Mouse (Mus musculus) heart, postnatal 0 days (tissue): ENCODE data around the gene Rabif. TPM values are rescaled to one million over a fixed set of nuclear protein-coding genes. Genes with fewer than 3 reads are reported as not detected.
A peak's percentile ranks its signal among the peaks of the same experiment; 100 is the strongest.
"Not testable (repeated sequence)": the region's sequence is repeated elsewhere in the genome, so short reads cannot be mapped to it uniquely, and the experiment has no call there.

ENCODE experiments used
- ATAC-seq: fragments of 200-750 bp; cut with Nextera tagmentation; 2 replicates; pipeline ENCODE4 v1.8.0; 2017; ENCODE audit warnings: low read depth, moderate number of reproducible peaks, moderate library complexity; ENCODE audit not compliant: insufficient read depth
- DNase-seq: peaks from one replicate; pipeline ENCODE4 v3.0.0-alpha.2; 2016; ENCODE audit warnings: low spot score
- H3K27ac ChIP-seq: fragments of 300-500 bp; sonication (generic); 2 replicates; pipeline ENCODE4 v1.5.1; 2014; ENCODE audit warnings: low read depth, mild to moderate bottlenecking
- H3K27me3 ChIP-seq: fragments of 300-500 bp; sonication (generic); 2 replicates; pipeline ENCODE4 v1.6.1; 2014; ENCODE audit warnings: low read length, mixed read lengths; ENCODE audit not compliant: control insufficient read depth, insufficient read depth
- H3K36me3 ChIP-seq: fragments of 300-500 bp; sonication (generic); replicated peaks from 2 replicates; pipeline ENCODE4 v1.6.1; 2014; ENCODE audit warnings: low read length, mixed read lengths; ENCODE audit not compliant: control insufficient read depth, insufficient read depth
- H3K4me1 ChIP-seq: fragments of 300-500 bp; sonication (generic); 2 replicates; pipeline ENCODE4 v1.6.1; 2014; ENCODE audit warnings: antibody characterized with exemption; ENCODE audit not compliant: control insufficient read depth, insufficient read depth
- H3K4me2 ChIP-seq: fragments of 300-500 bp; sonication (generic); 2 replicates; pipeline ENCODE4 v1.6.1; 2014; ENCODE audit warnings: low read depth, mild to moderate bottlenecking, low read length, moderate library complexity
- H3K4me3 ChIP-seq: fragments of 300-500 bp; sonication (generic); 2 replicates; pipeline ENCODE4 v1.5.1; 2014; ENCODE audit warnings: low read depth, low read length
- H3K9ac ChIP-seq: fragments of 300-500 bp; sonication (generic); replicated peaks from 2 replicates; pipeline ENCODE4 v1.6.1; 2014; ENCODE audit warnings: low read depth, low read length, mixed read lengths
- H3K9me3 ChIP-seq: fragments of 300-500 bp; sonication (generic); replicated peaks from 2 replicates; pipeline ENCODE4 v1.6.1; 2016; ENCODE audit warnings: low read length; ENCODE audit not compliant: control insufficient read depth
- CTCF ChIP-seq: IDR thresholded peaks from 2 replicates; pipeline ENCODE4 v1.5.1; 2016; ENCODE audit warnings: antibody characterized with exemption, control low read depth, low read depth
- EP300 ChIP-seq: IDR thresholded peaks from 2 replicates; pipeline ENCODE4 v1.6.1; 2016; ENCODE audit warnings: antibody characterized with exemption, low read depth
- WGBS: fragments of 180-500 bp; shearing (Covaris S2); extraction: QIAGEN DNeasy Blood & Tissue Kit; methylation state at CpG from one replicate; pipeline ENCODE4 v1.1.7; 2014; 5-methylcytosine and 5-hydroxymethylcytosine counted together
- polyA plus RNA-seq: library from polyadenylated mRNA; unstranded; fragments of >200 nt; fragmentation: Nextera tagmentation; extraction: Ambion mirVana; gene quantifications from 2 replicates; pipeline ENCODE4 v1.2.1, GENCODE M21; 2015
- total RNA-seq: library from RNA; depleted of rRNA; stranded (reverse); fragments of >200 nt; gene quantifications from 2 replicates; pipeline ENCODE4 v1.2.3, GENCODE M21; 2014; ENCODE audit warnings: low replicate concordance; rRNA removed

The Rabif gene
- total RNA-seq = 9.7 and 14.0 TPM in 2 replicates
- 21.4 and 22.8 TPM in 2 replicates for polyA plus RNA-seq

DNA sequence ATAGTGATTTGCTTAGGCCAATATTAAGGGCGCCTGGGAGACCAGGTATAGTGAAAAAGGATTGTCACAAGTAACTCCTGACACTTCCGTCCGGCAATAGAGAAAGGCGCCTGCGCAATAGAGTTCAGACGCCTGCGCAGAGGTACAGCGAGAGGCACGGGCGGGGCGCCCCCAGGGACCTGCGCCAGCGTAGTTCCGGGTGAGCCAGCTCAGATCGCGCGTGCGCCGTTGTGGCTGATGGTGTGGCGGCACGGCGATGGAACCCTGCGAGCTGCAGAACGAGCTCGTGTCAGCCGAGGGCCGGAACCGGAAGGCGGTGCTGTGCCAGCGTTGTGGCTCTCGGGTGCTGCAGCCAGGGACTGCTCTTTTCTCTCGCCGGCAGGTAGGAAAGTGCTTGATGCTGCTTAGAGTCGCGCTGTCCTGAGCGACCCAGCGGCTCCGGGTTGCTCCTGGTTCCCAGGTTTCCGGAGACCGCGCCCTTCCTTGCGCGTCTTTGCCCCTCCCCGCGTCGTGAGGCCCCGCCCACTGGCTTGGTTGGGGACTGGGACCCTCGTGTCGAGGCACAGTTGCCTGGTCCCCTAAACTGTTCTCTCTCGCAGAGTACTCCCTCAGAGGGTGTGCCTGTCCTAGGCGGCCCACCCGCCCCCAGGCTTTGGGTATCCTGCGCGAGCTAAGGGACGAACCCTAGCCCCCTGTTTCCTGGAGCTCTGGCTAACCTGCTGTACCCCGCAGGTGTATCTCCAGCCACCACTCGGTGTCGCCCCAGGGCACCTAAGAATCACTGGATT is at the start of gene Rabif:
Gene Rabif (plus strand): TSS at position 221 of the 788 bp plus-strand sequence.
- Histone ChIP-seq H3K9me3 (no peaks in the 10 kb centered on the region), H3K4me1 (peaks cover 11% of the 10 kb centered on the region; the same call in 1 of the 2 replicates), H3K27me3 (no peaks in the 10 kb centered on the region), H3K27ac (peak within 1 kb of the TSS; percentile 91), H3K4me2 (peak within 1 kb of the TSS; percentile 89), H3K9ac (peak within 1 kb of the TSS; percentile 77), H3K4me3 (peak within 1 kb of the TSS; percentile 96), H3K36me3 (peaks cover 26% of the 10 kb centered on the region)
- under 1% methylated on average over 52 of the region's 58 CpGs for WGBS
- ATAC-seq (peak; percentile 99), DNase-seq (peak; percentile 97)
- TF ChIP-seq EP300 = 0 out of 2 replicates have a peak, but pooled peaks have one; percentile 42
- TF ChIP-seq CTCF = peak; percentile 52

DNA sequence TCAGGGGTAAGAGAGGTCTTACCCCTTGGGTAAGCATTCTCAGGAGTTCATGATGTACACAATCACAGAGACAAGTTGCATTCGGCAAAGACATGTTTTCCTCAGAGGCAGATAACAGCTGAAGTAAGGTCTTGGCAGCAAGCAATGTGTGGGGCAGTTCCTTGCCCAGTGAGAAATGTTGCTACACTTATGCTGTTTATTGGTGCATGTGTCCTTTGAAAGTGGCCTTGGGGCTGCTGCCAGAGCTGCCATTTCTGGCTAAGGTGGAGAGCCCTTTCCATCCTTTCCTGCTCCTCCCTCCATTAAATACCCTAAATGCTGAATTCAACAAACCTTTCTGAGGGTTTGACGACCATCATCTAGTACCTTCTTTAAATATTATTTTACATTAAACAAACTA is 49.0 kb upstream of the Rabif start:
- WGBS = 71% methylated on average over 2 of the region's 2 CpGs
- no peak for TF ChIP-seq CTCF
- no peak for TF ChIP-seq EP300
- no peak for ATAC-seq

DNA sequence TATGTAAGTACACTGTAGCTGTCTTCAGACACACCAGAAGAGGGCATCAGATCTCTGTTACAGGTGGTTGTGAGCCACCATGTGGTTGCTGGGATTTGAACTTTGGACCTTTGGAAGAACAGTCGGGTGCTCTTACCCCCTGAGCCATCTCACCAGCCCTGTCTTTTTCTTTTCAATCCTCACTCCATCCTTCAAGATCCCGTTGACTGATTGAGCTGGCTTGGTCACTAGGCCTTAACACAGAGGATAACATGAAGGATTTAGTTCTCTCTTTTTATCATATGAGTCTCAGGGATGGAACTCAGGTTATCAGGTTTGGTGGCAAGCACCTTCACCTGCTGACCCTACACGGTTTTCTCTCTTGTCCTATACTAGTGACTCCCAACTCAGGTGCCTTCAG is 45.9 kb upstream of the Rabif start:
- H3K4me1 ChIP-seq, H3K9me3 ChIP-seq, H3K27ac ChIP-seq, ATAC-seq, H3K27me3 ChIP-seq, H3K36me3 ChIP-seq, DNase-seq, H3K4me2 ChIP-seq, H3K4me3 ChIP-seq, H3K9ac ChIP-seq: not testable (repeated sequence)
- 48% methylated on average over 3 of the region's 3 CpGs for WGBS

More for the DNA sequence above, 49.0 kb upstream of the Rabif start:
- Histone ChIP-seq H3K9ac (no peak overlapping the region), H3K27ac (no peak overlapping the region), H3K4me2 (no peak overlapping the region), H3K36me3 (no peaks in the 10 kb centered on the region), H3K27me3 (no peaks in the 10 kb centered on the region), H3K4me3 (no peak overlapping the region), H3K9me3 (no peaks in the 10 kb centered on the region), H3K4me1 (no peaks in the 10 kb centered on the region)
- DNase-seq = no peak

DNA sequence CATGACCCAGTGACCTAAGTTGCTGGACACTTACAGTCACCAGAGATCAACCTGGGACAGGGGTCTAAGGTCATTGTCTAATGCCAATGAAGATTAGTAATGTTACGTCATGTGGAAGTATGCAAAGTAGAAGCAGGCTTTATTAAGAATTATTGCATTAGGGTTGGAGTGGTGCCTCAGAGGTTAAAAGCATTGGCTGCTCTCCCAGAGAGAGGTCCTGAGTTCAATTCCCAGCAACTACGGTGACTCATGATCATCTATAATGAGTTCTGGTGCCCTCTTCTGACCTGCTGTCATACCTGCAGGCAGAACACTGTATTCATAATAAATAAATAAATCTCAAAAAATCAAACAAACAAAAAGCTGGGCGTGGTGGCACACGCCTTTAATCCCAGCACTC is 44.2 kb upstream of the Rabif start:
- Histone ChIP-seq H3K4me1 (peaks cover 6% of the 10 kb centered on the region; the same call in 1 of the 2 replicates), H3K9ac (no peak overlapping the region), H3K4me3 (no peak overlapping the region), H3K27ac (no peak overlapping the region), H3K4me2 (no peak overlapping the region), H3K27me3 (no peaks in the 10 kb centered on the region), H3K36me3 (no peaks in the 10 kb centered on the region), H3K9me3 (no peaks in the 10 kb centered on the region)
- TF ChIP-seq CTCF = no peak; the same call in 1 of the 2 replicates
- no peak for TF ChIP-seq EP300
- 78% methylated on average over 4 of the region's 4 CpGs for WGBS
- ATAC-seq (no peak), DNase-seq (no peak)

DNA sequence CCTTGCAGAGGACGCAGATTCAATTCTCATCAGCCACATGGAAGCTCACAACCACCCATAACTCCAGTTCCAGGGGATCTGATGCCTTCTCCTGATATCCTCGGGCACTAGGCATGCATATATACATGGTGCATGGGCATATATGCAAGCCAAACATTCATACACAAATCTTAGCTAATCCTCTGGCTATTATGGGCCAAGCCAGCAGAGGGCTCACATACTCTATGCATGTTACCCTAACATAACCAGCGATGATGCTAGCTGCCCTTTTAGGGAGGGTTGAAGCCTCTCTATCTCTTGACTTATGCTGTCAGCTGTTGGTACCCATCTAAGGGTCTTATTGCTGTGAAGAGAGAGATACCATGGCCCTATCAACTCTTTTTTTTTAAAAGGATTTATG is 43.5 kb upstream of the Rabif start:
- Histone ChIP-seq H3K4me3 (no peak overlapping the region), H3K9ac (no peak overlapping the region), H3K27ac (no peak overlapping the region), H3K27me3 (no peaks in the 10 kb centered on the region), H3K4me2 (no peak overlapping the region), H3K36me3 (no peaks in the 10 kb centered on the region), H3K9me3 (no peaks in the 10 kb centered on the region), H3K4me1 (peaks cover 9% of the 10 kb centered on the region)
- DNase-seq (peak; percentile 22), ATAC-seq (no peak)
- TF ChIP-seq CTCF (peak; percentile 68), EP300 (no peak)
- WGBS = 35% methylated on average over 3 of the region's 3 CpGs
